Mouse (Mus musculus) spleen, adult 2 months (tissue): ENCODE data around the gene Fzd9.

Experiments used
- CTCF ChIP-seq: fragments of 200-500 bp; IDR thresholded peaks from 2 replicates; pipeline ENCODE4 v1.5.1; 2011; ENCODE audit warnings: mild to moderate bottlenecking, inconsistent platforms; ENCODE audit not compliant: insufficient read depth, insufficient read length, insufficient replicate concordance; ENCODE audit errors: extremely low read depth
- POLR2A ChIP-seq: fragments of 200-500 bp; IDR thresholded peaks from 2 replicates; pipeline ENCODE4 v1.6.1; 2011; ENCODE audit warnings: low read depth, low read length, inconsistent platforms

DNA sequence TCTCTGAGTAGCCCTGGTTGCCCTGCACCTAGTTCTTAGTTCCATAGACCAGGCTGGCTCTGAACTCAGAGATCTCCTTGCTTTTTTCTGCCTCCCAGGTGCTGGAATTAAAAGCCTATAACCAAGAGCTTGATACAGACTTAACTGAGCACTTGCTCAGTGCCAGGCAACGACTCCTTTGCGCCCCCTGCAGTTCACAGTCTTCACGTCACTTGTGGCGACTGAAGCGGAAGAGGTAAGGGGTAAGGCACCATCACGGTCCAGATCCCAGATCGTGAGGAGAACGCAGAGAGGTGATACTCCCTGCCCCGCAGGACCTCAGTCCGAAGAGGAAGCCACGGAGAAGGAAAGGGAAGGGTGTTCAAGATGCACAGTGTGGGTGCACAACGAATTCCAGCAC is 6.5 kb upstream of the Fzd9 start:
- no peak for TF ChIP-seq CTCF
- TF ChIP-seq POLR2A: no peak
